Mouse (Mus musculus): ENCODE results near the gene Hmgb2.
"Not testable (repeated sequence)": the region's sequence is repeated elsewhere in the genome, so short reads cannot be mapped to it uniquely, and the experiment has no call there.

DNA sequence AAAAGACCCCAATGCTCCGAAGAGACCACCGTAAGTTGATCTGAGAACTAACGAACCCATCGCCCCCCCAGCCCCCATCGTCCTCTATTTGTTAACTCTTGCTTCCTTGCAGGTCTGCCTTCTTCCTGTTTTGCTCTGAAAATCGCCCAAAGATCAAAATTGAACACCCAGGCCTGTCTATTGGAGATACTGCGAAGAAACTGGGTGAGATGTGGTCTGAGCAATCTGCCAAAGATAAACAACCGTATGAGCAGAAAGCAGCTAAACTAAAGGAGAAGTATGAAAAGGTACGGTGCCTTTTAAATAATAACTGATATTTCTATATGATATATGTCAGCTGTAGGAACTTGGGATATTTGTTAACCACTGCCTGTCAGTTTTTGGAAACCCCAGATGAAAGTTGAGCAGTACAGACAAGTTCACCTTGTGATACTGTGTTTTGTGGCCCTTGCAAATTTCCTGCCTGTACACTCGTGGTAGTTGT, 1.5 kb downstream of the Hmgb2 start:
- not testable (repeated sequence) for TF ChIP-seq POLR2A (IDR thresholded peaks at IDR 0.05; ENCODE audit: low read depth, low read length); CTCF (IDR thresholded peaks at IDR 0.05; ENCODE audit: borderline replicate concordance, insufficient read depth, low read length)
